Mouse (Mus musculus) lung, embryonic 14.5 days (tissue): ENCODE data around the gene Clk2. TPM values are rescaled to one million over a fixed set of nuclear protein-coding genes. Genes with fewer than 3 reads are reported as not detected.
A peak's percentile ranks its signal among the peaks of the same experiment; 100 is the strongest.
"Not testable (repeated sequence)": the region's sequence is repeated elsewhere in the genome, so short reads cannot be mapped to it uniquely, and the experiment has no call there.

Experiments used
- ATAC-seq: fragments of 200-750 bp; cut with Nextera tagmentation; 2 replicates; pipeline ENCODE4 v1.8.0; 2017; ENCODE audit warnings: mild to moderate bottlenecking, moderate TSS enrichment, moderate library complexity; ENCODE audit not compliant: insufficient read depth
- DNase-seq: peaks from one replicate; pipeline ENCODE4 v3.0.0-alpha.2; 2015
- H3K27ac ChIP-seq: fragments of 300-500 bp; sonication (generic); 2 replicates; pipeline ENCODE4 v1.5.1; 2014; ENCODE audit warnings: low read depth, mild to moderate bottlenecking, moderate library complexity
- H3K27me3 ChIP-seq: fragments of 300-500 bp; sonication (generic); 2 replicates; pipeline ENCODE4 v1.6.1; 2014; ENCODE audit warnings: low read length, control low read depth; ENCODE audit not compliant: insufficient read depth
- H3K36me3 ChIP-seq: fragments of 300-500 bp; sonication (generic); 2 replicates; pipeline ENCODE4 v1.6.1; 2014; ENCODE audit warnings: control low read depth; ENCODE audit not compliant: insufficient read depth
- H3K4me1 ChIP-seq: fragments of 300-500 bp; sonication (generic); 2 replicates; pipeline ENCODE4 v1.6.1; 2014; ENCODE audit warnings: antibody characterized with exemption, control low read depth; ENCODE audit not compliant: insufficient read depth
- H3K4me2 ChIP-seq: fragments of 300-500 bp; sonication (generic); 2 replicates; pipeline ENCODE4 v1.6.1; 2014; ENCODE audit warnings: mild to moderate bottlenecking
- H3K4me3 ChIP-seq: fragments of 300-500 bp; sonication (generic); 2 replicates; pipeline ENCODE4 v1.5.1; 2014; ENCODE audit warnings: low read depth, low read length
- H3K9ac ChIP-seq: fragments of 300-500 bp; sonication (generic); 2 replicates; pipeline ENCODE4 v1.6.1; 2014
- H3K9me3 ChIP-seq: fragments of 300-500 bp; sonication (generic); 2 replicates; pipeline ENCODE4 v1.6.1; 2016; ENCODE audit warnings: low read depth, low read length, control low read depth
- CTCF ChIP-seq: IDR thresholded peaks from 2 replicates; pipeline ENCODE4 v1.5.1; 2016; ENCODE audit warnings: antibody characterized with exemption, low read depth
- WGBS: fragments of 180-500 bp; shearing (Covaris S2); extraction: QIAGEN DNeasy Blood & Tissue Kit; methylation state at CpG from one replicate; pipeline ENCODE4 v1.1.7; 2014; 5-methylcytosine and 5-hydroxymethylcytosine counted together
- polyA plus RNA-seq: library from polyadenylated mRNA; unstranded; fragments of >200 nt; fragmentation: Nextera tagmentation; extraction: Ambion mirVana; gene quantifications from 2 replicates; pipeline ENCODE4 v1.2.1, GENCODE M21; 2014

The Clk2 gene
- polyA plus RNA-seq, 1 experiment from 2014 or later, result 26.1 TPM

DNA sequence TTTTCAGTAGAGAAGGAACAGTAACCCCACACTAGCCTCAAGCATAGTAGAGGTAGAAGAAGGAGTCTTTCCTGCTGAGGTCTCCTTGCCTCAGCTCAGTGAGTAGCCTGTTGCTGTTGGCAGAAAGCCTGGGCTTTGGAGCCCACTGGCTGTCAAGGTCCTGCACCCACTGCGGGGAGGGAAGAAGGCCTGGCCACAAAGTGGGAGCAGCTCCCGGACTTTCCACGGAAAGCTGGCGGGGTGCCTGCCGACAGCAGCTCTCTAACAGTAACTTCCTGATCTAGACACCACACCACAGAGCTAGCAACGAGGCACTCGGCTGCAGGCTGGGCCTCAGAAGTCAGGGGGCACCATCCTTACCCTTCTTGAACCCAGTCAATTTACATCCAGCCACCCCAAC is 46.1 kb downstream of the Clk2 start:
- 73% methylated on average over 7 of the region's 7 CpGs for WGBS
- H3K27ac ChIP-seq, result no peak overlapping the region
- peaks cover 10% of the 10 kb centered on the region for H3K4me1 ChIP-seq
- no peak for TF ChIP-seq CTCF
- DNase-seq (no peak), ATAC-seq (no peak)
- H3K9me3 ChIP-seq, result no peaks in the 10 kb centered on the region
- no peaks in the 10 kb centered on the region for H3K27me3 ChIP-seq
- H3K36me3 ChIP-seq, result peaks cover 60% of the 10 kb centered on the region
- H3K9ac ChIP-seq, result no peak overlapping the region
- no peak overlapping the region for H3K4me3 ChIP-seq
- no peak overlapping the region for H3K4me2 ChIP-seq

DNA sequence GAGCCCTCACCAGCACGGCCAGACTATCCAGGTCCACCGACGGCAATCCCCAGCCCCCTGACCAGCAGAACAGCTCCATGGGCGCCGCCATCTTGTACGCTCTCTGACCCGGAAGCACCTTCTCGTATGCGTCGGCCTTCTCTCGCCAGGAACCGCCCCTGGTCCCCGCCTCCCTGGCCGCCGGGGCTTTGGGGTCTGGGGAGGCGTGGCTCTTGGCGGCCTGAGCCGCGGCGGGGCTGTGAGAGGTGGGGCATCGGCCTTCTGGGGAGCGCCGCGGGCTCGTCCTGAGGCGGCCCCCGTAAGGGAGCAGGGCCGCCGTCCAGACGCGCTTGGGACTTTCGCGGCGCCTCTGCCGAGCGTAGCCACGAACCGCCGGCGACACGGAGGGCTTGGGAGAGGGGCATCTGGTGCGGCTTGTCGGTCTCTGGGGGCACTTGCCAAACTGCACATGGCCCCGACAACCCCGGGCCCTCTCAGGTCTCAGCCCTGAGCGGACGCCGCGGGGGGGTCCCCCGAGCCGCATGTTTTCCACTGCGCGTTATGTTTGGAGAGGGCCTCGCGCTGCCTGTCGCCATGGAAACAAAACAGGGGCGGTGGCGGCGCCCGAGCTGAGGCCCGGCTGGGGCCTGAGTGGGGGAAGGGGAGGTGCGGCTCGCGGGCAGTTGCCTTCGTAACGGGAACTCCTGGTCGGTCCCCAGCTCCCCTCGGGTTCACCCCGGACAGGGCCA is 49.4 kb downstream of the Clk2 start:
- TF ChIP-seq CTCF, result no peak
- under 1% methylated on average over 69 of the region's 69 CpGs for WGBS
- peak overlapping the region; percentile 90 for H3K4me2 ChIP-seq
- H3K9ac ChIP-seq, result peak overlapping the region; percentile 72
- DNase-seq (peak; percentile 98), ATAC-seq (peak; percentile 89)
- H3K9me3 ChIP-seq, result no peaks in the 10 kb centered on the region
- no peaks in the 10 kb centered on the region for H3K27me3 ChIP-seq
- peaks cover 16% of the 10 kb centered on the region for H3K4me1 ChIP-seq
- peak overlapping the region; percentile 98 for H3K27ac ChIP-seq
- H3K4me3 ChIP-seq, result peak overlapping the region; percentile 77
- H3K36me3 ChIP-seq, result peaks cover 27% of the 10 kb centered on the region

DNA sequence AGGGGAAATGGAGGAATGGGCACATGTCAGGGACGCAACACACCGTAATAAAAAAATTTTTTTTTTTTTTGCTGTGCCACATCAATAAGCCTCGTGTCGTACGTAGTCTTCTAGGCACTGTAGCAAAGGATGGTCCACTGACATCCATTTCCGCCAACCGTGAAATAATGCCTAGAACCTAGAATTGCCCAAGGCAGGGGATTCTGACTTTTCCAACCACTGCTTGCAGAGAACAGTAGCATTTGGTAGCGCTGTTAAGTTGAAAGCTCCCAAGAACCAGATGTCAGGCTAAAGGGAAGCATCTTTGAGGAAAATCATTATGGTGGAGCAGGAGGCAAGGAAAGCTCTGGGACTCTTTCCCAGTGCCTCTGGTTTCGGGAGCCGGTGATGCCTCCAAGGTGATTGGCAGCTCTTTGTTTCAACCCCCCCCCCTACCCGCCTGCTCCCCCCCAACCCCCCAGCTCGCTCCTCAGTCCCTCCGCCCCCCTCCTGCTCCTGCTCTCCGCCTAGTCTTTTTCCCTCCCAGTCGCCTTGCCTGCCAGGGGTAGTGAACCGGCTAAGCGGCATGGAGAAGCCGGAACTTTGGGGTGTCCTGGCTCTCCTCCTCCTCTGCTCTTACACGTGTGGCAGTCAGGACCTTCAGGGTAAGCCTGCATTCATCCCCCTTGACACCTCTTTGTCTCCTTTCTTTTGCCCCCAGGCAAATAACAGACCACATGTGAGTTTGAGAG is 50.3 kb downstream of the Clk2 start, which contains the start of gene Thbs3:
Thbs3 (plus strand) TSS at position 500 of the 731 bp plus-strand sequence.
- H3K27me3 ChIP-seq, result no peaks in the 10 kb centered on the region
- ATAC-seq (no peak), DNase-seq (peak; percentile 36)
- TF ChIP-seq CTCF, result no peak
- no peaks in the 10 kb centered on the region for H3K9me3 ChIP-seq
- peak within 1 kb of the TSS; percentile 98 for H3K27ac ChIP-seq
- H3K4me1 ChIP-seq, result peaks cover 20% of the 10 kb centered on the region
- peak within 1 kb of the TSS; percentile 90 for H3K4me2 ChIP-seq
- H3K9ac ChIP-seq, result peak within 1 kb of the TSS; percentile 72
- H3K4me3 ChIP-seq, result peak within 1 kb of the TSS; percentile 77
- 1% methylated on average over 19 of the region's 19 CpGs for WGBS
- peaks cover 19% of the 10 kb centered on the region for H3K36me3 ChIP-seq

DNA sequence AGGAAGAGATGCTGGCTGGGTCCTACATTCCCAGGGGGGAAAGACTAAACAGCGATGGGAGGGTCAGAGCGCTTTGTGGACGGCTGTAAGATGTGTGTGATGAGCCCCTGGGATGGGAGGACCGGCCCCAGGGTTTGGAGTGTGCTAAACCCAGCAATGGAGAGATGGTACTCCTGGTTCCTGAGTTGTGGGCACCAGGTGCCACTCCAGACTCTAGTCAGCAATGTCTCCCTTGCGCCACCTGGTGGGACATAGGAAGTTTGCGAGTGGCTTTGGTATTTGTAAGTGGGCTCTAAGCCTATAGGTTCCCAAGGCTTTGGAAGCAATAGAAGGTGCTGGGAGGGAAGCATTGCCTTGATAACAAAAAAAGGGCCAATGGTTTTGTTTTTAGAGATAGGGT is 51.3 kb downstream of the Clk2 start:
- H3K4me1 ChIP-seq, result peaks cover 20% of the 10 kb centered on the region
- DNase-seq, result peak; percentile 96
- no peak overlapping the region for H3K27ac ChIP-seq

GRCm38 (mm10) chr3:89216407-89216806 is 51.8 kb downstream of the Clk2 start:
- not testable (repeated sequence) for H3K36me3 ChIP-seq, H3K9me3 ChIP-seq, H3K27ac ChIP-seq, DNase-seq, H3K9ac ChIP-seq, H3K27me3 ChIP-seq, ATAC-seq, H3K4me3 ChIP-seq
- WGBS, result 73% methylated on average over 7 of the region's 7 CpGs
- H3K4me2 ChIP-seq, result peak overlapping the region; percentile 90
- peaks cover 20% of the 10 kb centered on the region for H3K4me1 ChIP-seq

More for the DNA sequence above, 51.3 kb downstream of the Clk2 start:
- ATAC-seq, result peak; percentile 13
- H3K36me3 ChIP-seq, result peaks cover 9% of the 10 kb centered on the region; the same call in 1 of the 2 replicates
- TF ChIP-seq CTCF, result peak; percentile 96
- peak overlapping the region; percentile 90 for H3K4me2 ChIP-seq
- H3K27me3 ChIP-seq, result no peaks in the 10 kb centered on the region
- H3K9ac ChIP-seq, result peak overlapping the region; percentile 72; the same call in 1 of the 2 replicates
- no peaks in the 10 kb centered on the region for H3K9me3 ChIP-seq
- H3K4me3 ChIP-seq, result peak overlapping the region; percentile 77
- under 1% methylated on average over 6 of the region's 6 CpGs for whole genome bisulfite sequencing

GRCm38 (mm10) chr3:89218271-89218670 is 53.7 kb downstream of the Clk2 start:
- Histone ChIP-seq H3K9me3 (no peaks in the 10 kb centered on the region), H3K9ac (no peak overlapping the region), H3K36me3 (peaks cover 4% of the 10 kb centered on the region; the same call in 1 of the 2 replicates), H3K4me3 (no peak overlapping the region), H3K4me1 (peaks cover 16% of the 10 kb centered on the region), H3K4me2 (peak overlapping the region; percentile 36), H3K27ac (peak overlapping the region; percentile 79; the same call in 1 of the 2 replicates), H3K27me3 (no peaks in the 10 kb centered on the region)
- TF ChIP-seq CTCF, result no peak
- DNase-seq (peak; percentile 67), ATAC-seq (no peak)
- 66% methylated on average over 1 of the region's 1 CpGs for WGBS

DNA sequence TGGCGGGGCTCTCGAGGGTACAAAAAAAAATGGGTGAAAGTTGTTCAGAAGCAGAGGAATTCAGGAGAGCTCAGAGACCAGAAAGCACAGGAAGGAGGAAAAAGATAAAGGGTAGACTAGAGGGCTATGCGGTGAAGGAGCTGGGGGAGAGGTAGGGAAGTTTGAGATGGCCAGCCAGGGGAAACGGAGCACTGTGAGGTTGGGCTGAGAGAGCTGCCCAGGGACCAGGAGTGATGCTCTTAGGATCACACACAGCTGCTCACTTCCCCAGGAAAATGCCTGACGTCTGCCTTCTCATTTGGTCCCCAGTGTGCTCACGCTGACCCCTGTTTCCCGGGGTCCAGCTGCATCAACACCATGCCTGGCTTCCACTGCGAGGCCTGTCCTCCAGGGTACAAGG is 55.0 kb downstream of the Clk2 start:
- DNase-seq (peak; percentile 45), ATAC-seq (peak; percentile 28; the same call in 1 of the 2 replicates)
- TF ChIP-seq CTCF, result no peak
- H3K4me3 ChIP-seq, result no peak overlapping the region
- 12% methylated on average over 8 of the region's 8 CpGs for WGBS
- H3K27me3 ChIP-seq, result no peaks in the 10 kb centered on the region
- peaks cover 10% of the 10 kb centered on the region; the same call in 1 of the 2 replicates for H3K36me3 ChIP-seq
- H3K27ac ChIP-seq, result peak overlapping the region; percentile 79
- H3K4me2 ChIP-seq, result peak overlapping the region; percentile 36
- no peaks in the 10 kb centered on the region for H3K9me3 ChIP-seq
- peaks cover 16% of the 10 kb centered on the region for H3K4me1 ChIP-seq
- no peak overlapping the region for H3K9ac ChIP-seq
